Mouse (Mus musculus): Measurements from ENCODE around the gene St5. TPM values are rescaled to one million over a fixed set of nuclear protein-coding genes. Genes with fewer than 3 reads are reported as not detected.

Gene St5
- polyA plus RNA-seq, 1 experiment, result 44.8 TPM

DNA sequence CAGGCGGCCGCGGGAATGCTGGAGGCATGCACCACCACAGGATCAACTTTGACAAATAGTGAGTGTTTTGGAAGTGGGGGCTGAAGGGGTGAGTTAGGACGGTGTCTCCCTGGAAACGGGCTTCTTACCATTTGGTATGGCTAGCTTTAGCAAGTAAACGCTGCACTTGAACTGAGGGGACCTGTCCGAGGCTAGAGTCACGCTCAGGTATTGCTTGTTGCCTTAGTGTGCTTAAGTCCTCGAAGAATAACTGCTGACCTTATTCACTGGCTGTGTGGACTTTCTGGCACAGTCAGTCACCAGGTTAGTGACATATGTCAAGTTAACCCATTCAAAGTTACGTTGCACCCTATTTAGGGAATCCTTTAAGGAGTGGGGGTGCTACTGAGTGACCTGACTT, 183.5 kb downstream of the St5 start:
- no peak for TF ChIP-seq CTCF (IDR thresholded peaks at IDR 0.05; ENCODE audit: borderline replicate concordance, insufficient read depth, low read depth, low read length)
- no peak for TF ChIP-seq POLR2A (IDR thresholded peaks at IDR 0.05; ENCODE audit: borderline replicate concordance, insufficient read depth, low read length)
- Histone ChIP-seq H3K27ac (ENCODE audit: insufficient read depth, low read length) (no peak overlapping the region), H3K4me1 (ENCODE audit: control insufficient read depth, insufficient read depth, low read length) (peaks cover 8% of the 10 kb centered on the region; the same call in 1 of the 2 replicates), H3K27me3 (ENCODE audit: control insufficient read depth, insufficient read depth, low read length) (no peaks in the 10 kb centered on the region), H3K4me3 (replicated peaks; ENCODE audit: insufficient read depth, low read depth, low read length) (peak overlapping the region; percentile 88)
- DNase-seq, result no peak
- 4% methylated on average over 10 of the region's 10 CpGs for WGBS

DNA sequence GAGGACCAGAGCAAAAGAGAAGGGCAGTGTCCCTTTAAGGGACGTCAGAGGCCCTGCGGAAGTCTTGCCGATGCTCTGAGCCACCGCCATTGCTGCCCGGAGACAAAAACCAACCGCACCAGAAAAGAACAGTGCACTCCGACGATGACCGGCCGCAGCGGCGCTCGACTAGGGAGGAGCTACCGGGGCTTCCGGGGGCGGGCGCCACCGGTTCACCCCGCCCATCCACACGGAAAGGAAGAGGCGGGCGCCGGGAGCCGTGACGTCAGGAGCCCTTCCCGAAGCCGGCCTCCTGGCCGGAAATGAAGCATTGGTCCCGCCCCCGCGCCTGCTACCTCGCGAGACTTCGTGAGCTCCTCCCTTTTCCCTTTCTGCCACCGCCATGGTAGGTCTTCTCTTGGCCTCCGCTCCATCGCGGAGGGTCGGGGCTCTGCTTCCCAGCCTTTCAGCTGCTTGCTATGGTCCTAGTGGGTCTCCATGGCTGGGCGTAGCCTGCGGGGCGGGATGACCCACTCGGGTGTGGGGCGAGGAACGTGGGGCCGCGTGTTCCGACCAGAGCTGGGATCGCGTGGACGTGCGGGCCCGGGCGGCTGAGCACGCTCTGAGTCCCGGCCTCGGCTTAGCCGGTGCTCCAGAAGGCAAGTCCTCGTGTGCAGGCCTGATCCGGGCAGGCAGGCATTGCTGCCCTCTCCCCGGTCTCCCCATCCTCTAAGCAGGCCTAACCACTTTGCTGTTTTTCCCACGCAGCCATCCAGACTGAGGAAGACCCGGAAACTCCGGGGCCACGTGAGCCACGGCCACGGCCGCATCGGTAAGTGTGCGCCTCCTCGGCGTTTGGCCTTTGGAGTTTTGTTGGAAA, 184.3 kb downstream of the St5 start, which contains the start of gene Rpl27a:
Rpl27a (plus strand) TSS at position 310 of the 859 bp plus-strand sequence.
- Histone ChIP-seq H3K4me3 (replicated peaks; ENCODE audit: insufficient read depth, low read depth, low read length) (peak within 1 kb of the TSS; percentile 88), H3K4me1 (ENCODE audit: control insufficient read depth, insufficient read depth, low read length) (peaks cover 8% of the 10 kb centered on the region; the same call in 1 of the 2 replicates), H3K27ac (ENCODE audit: insufficient read depth, low read length) (peak within 1 kb of the TSS; percentile 90), H3K27me3 (ENCODE audit: control insufficient read depth, insufficient read depth, low read length) (no peaks in the 10 kb centered on the region)
- DNase-seq, result peak; percentile 99
- WGBS, result under 1% methylated on average over 72 of the region's 72 CpGs
- no peak for TF ChIP-seq CTCF (IDR thresholded peaks at IDR 0.05; ENCODE audit: borderline replicate concordance, insufficient read depth, low read depth, low read length)
- TF ChIP-seq POLR2A (IDR thresholded peaks at IDR 0.05; ENCODE audit: borderline replicate concordance, insufficient read depth, low read length), result peak; percentile 96

DNA sequence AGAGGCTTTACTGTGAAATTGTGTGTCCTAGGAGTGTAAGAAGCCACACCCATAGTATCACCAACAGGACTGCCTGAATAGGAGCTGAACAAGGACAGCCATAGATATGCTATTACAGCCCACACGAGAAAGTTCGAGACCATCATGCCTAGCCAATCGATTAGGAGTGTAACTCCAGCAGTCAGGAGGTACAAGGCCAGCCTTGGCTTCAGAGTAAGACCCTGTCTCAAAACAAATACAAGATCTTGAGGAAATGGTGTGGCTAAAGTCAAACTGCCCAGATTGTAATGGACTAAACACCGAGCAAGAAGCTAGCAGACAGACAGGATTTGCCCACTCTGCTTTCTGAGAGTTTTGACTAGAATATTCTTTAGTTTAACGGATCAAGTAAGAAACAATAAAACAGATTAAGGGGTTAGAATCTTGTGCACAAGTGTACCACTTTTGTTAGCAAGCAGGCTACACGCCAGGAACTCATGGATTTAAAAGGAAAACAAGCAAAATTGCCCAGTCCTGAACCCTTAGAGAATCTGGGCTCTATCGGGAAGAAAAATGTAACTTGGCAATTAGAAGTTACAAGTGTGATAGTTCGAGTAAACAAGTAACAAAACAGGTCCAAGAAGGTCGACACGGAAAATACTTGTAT, 185.2 kb downstream of the St5 start:
- 17% methylated on average over 10 of the region's 10 CpGs for WGBS

DNA sequence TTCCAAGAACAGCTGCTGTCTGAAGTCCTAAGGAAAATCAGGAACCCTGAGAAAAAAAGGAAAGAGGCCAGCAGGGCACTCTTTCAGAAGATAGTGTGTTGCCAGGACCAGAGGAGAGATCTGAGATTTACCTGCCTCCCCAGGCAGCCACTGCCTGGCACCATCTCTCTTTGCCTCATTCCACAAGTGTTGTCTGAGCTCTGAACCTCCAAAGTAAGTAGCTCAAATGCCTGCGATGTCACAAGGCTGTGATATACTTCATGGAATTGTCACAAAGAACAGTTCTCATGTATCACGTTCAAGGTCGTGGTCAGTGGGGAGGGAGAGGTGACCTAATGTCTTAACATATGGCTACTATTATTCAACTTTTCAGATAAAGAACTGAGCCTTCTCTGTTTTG, 186.9 kb downstream of the St5 start:
- Histone ChIP-seq H3K4me3 (replicated peaks; ENCODE audit: insufficient read depth, low read depth, low read length) (no peak overlapping the region), H3K27ac (ENCODE audit: insufficient read depth, low read length) (no peak overlapping the region), H3K4me1 (ENCODE audit: control insufficient read depth, insufficient read depth, low read length) (peaks cover 4% of the 10 kb centered on the region; the same call in 1 of the 2 replicates), H3K27me3 (ENCODE audit: control insufficient read depth, insufficient read depth, low read length) (no peaks in the 10 kb centered on the region)
- WGBS, result 88% methylated on average over 3 of the region's 3 CpGs
- DNase-seq, result no peak
- TF ChIP-seq POLR2A (IDR thresholded peaks at IDR 0.05; ENCODE audit: borderline replicate concordance, insufficient read depth, low read length), result no peak
- TF ChIP-seq CTCF (IDR thresholded peaks at IDR 0.05; ENCODE audit: borderline replicate concordance, insufficient read depth, low read depth, low read length), result no peak

More for the DNA sequence above, 185.2 kb downstream of the St5 start:
- H3K27me3 ChIP-seq (ENCODE audit: control insufficient read depth, insufficient read depth, low read length), result no peaks in the 10 kb centered on the region
- DNase-seq, result peak in 1 of 2 experiments; percentile 23
- peaks cover 4% of the 10 kb centered on the region; the same call in 1 of the 2 replicates for H3K4me1 ChIP-seq (ENCODE audit: control insufficient read depth, insufficient read depth, low read length)
- peak overlapping the region; percentile 83 for H3K4me3 ChIP-seq (replicated peaks; ENCODE audit: insufficient read depth, low read depth, low read length)
- H3K27ac ChIP-seq (ENCODE audit: insufficient read depth, low read length), result peak overlapping the region; percentile 90
- TF ChIP-seq CTCF (IDR thresholded peaks at IDR 0.05; ENCODE audit: borderline replicate concordance, insufficient read depth, low read depth, low read length) (no peak), POLR2A (IDR thresholded peaks at IDR 0.05; ENCODE audit: borderline replicate concordance, insufficient read depth, low read length) (no peak)

DNA sequence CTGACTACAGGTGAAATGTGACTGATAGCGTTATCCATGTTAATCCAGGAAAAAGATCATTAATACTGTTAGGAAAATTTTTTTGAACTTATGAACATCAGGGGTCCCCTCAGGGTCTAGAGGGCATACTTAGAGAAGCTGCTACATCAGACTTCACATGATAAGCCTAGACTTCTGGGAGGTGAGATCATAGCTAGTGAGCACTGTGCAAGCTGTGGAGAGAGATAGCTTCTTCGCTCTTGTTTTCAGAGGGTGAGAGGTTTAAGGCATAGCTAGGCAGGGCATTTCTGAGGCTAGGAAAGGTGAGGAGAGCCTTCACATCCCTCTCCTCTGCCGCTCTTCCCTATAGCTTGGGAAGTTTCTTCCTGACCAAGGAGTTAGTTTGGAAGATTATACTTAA, 191.6 kb downstream of the St5 start:
- Histone ChIP-seq H3K27me3 (ENCODE audit: control insufficient read depth, insufficient read depth, low read length) (no peaks in the 10 kb centered on the region), H3K4me1 (ENCODE audit: control insufficient read depth, insufficient read depth, low read length) (no peaks in the 10 kb centered on the region; the same call in 1 of the 2 replicates), H3K4me3 (replicated peaks; ENCODE audit: insufficient read depth, low read depth, low read length) (no peak overlapping the region), H3K27ac (ENCODE audit: insufficient read depth, low read length) (no peak overlapping the region)
- TF ChIP-seq CTCF (IDR thresholded peaks at IDR 0.05; ENCODE audit: borderline replicate concordance, insufficient read depth, low read depth, low read length), result no peak
- TF ChIP-seq POLR2A (IDR thresholded peaks at IDR 0.05; ENCODE audit: borderline replicate concordance, insufficient read depth, low read length), result no peak
- no peak for DNase-seq
- 92% methylated on average over 3 of the region's 3 CpGs for WGBS

DNA sequence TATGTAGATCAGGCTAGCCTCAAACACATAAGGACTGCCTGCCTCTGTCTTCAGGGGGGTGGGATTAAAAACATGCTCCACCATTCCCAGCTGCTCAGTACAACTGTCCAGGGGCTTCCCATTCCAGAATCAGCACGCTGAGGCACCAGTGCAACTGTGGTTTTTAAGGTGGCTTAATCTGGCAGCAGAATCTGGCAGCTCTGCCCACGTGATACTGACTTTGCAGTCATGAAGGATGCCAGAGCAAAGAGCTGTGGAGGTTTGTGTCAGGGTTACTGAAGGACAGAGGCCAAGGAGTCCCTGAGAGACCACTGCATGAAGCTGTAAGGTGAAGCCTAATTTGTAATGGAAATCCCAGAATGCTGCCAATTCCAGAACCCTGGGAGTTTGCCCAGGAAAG, 192.6 kb downstream of the St5 start:
- TF ChIP-seq POLR2A (IDR thresholded peaks at IDR 0.05; ENCODE audit: borderline replicate concordance, insufficient read depth, low read length) (no peak), CTCF (IDR thresholded peaks at IDR 0.05; ENCODE audit: borderline replicate concordance, insufficient read depth, low read depth, low read length) (no peak)
- WGBS, result 43% methylated on average over 2 of the region's 2 CpGs
- H3K4me1 ChIP-seq (ENCODE audit: control insufficient read depth, insufficient read depth, low read length), result no peaks in the 10 kb centered on the region; the same call in 1 of the 2 replicates
- no peak overlapping the region for H3K27ac ChIP-seq (ENCODE audit: insufficient read depth, low read length)
- no peak overlapping the region for H3K4me3 ChIP-seq (replicated peaks; ENCODE audit: insufficient read depth, low read depth, low read length)
- DNase-seq, result no peak
- H3K27me3 ChIP-seq (ENCODE audit: control insufficient read depth, insufficient read depth, low read length), result no peaks in the 10 kb centered on the region

DNA sequence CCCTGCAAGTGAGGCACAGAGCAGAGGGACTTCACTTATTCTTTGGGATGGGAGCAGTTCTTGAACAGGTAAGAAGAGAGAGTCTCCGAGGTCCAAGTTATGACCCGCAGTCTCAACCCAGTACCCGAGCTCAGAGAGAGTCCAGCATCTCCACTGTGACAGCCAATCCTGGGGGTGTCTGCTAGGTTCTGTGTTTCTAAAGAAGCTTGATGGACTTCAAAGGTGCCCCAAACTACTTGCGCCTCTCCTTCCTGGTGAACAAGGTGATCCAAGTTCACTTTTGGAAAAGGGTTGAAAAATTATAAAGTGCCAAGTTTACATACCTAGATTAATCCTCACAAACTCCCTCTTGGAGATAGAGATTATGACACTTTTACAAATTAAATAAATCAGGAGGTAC, 195.4 kb downstream of the St5 start, which contains the start of gene Trim66:
Trim66 (minus strand) TSS at position 101 of the 400 bp plus-strand sequence.
- Histone ChIP-seq H3K4me1 (ENCODE audit: control insufficient read depth, insufficient read depth, low read length) (no peaks in the 10 kb centered on the region; the same call in 1 of the 2 replicates), H3K27me3 (ENCODE audit: control insufficient read depth, insufficient read depth, low read length) (no peaks in the 10 kb centered on the region), H3K27ac (ENCODE audit: insufficient read depth, low read length) (no peak within 1 kb of the TSS), H3K4me3 (replicated peaks; ENCODE audit: insufficient read depth, low read depth, low read length) (no peak within 1 kb of the TSS)
- DNase-seq, result no peak
- 90% methylated on average over 4 of the region's 4 CpGs for WGBS
- TF ChIP-seq POLR2A (IDR thresholded peaks at IDR 0.05; ENCODE audit: borderline replicate concordance, insufficient read depth, low read length) (no peak), CTCF (IDR thresholded peaks at IDR 0.05; ENCODE audit: borderline replicate concordance, insufficient read depth, low read depth, low read length) (no peak)

All from cerebellum, adult 2 months (tissue).